Mouse (Mus musculus) small intestine, adult 2 months (tissue): ENCODE measurements around the gene Mmp21.

Source experiments
- CTCF ChIP-seq: fragments of 200-500 bp; IDR thresholded peaks from 2 replicates; pipeline ENCODE4 v1.5.1; 2012; ENCODE audit warnings: low read depth, mild to moderate bottlenecking, control low read depth, inconsistent platforms, low read length, moderate library complexity, mixed read lengths; ENCODE audit not compliant: insufficient replicate concordance, insufficient read length; ENCODE audit errors: extremely low read depth
- POLR2A ChIP-seq: fragments of 200-500 bp; IDR thresholded peaks from 2 replicates; pipeline ENCODE4 v1.6.1; 2012; ENCODE audit warnings: low read depth, mild to moderate bottlenecking, control low read depth, inconsistent platforms, low read length, moderate library complexity

GRCm38 (mm10) chr7:133727027-133727426 lies 47.2 kb upstream of the Mmp21 start:
- TF ChIP-seq CTCF: no peak
- TF ChIP-seq POLR2A: no peak
